Mouse (Mus musculus): ENCODE data around the gene Ripply1. TPM values are rescaled to one million over a fixed set of nuclear protein-coding genes. Genes with fewer than 3 reads are reported as not detected.

Ripply1 gene
- polyA plus RNA-seq, 1 experiment = not detected

DNA sequence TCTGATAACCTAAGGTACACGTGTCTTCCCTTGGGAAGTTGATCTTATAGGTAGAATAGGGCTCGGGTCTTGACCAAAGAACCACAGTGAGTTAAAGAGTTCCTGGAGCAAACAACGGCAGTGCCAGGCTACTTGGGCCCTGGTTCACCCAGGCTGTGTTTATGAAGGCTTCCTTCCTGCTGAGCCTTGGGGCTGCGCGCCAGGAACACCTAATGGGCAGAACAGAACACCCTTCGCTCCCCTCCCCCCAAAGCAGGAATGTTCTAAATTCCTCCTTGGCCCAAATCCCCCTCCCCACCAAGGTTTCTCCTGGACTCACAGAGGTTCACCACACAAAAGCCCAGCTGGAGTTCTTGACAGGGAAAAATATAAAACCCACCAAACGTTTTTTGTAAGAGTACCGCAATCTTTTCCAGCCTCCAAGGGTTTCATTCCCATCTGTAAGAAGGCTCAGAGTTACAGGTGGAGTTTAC, 18.3 kb upstream of the Ripply1 start, which contains the start of gene Cldn2:
Gene Cldn2 (plus strand): TSS at position 423 of the 473 bp plus-strand sequence.
- TF ChIP-seq POLR2A (IDR thresholded peaks at IDR 0.05; ENCODE audit: control insufficient read depth, low read depth, low read length) (no peak), CTCF (IDR thresholded peaks at IDR 0.05; ENCODE audit: control insufficient read depth, insufficient read depth, insufficient replicate concordance, low read depth, low read length) (no peak)
- Histone ChIP-seq H3K27me3 (ENCODE audit: control insufficient read depth, insufficient read depth, low read length) (no peaks in the 10 kb centered on the region), H3K4me1 (ENCODE audit: control insufficient read depth, insufficient read depth, low read length) (no peaks in the 10 kb centered on the region; the same call in 1 of the 2 replicates), H3K36me3 (ENCODE audit: control insufficient read depth, insufficient read depth, low read length) (no peaks in the 10 kb centered on the region), H3K27ac (ENCODE audit: control insufficient read depth, insufficient read depth, low read depth, low read length) (0 out of 2 replicates have a peak within 1 kb of the TSS, but pooled peaks have one; percentile 3), H3K4me3 (ENCODE audit: control insufficient read depth, low read depth, low read length) (peak within 1 kb of the TSS; percentile 36)

DNA sequence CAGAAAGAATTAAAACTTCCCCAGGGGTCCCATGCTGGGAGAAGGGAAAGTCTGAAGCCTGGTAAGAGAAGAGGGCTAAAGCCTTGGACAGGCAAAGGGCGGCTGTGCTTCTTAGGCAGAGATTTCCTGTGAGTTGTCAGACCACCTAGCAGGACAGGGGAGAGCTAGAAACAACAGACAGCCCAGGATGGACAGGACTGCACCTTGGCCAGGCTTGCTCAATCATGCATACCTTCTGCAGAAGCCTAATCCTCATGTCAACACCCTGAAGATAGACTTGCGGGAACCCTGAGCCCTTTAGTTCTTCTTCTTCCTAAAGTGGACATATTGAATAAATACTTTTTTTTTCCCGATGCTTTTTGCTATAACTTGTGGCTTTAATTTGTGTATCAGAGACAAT, 17.8 kb upstream of the Ripply1 start:
- Histone ChIP-seq H3K36me3 (ENCODE audit: control insufficient read depth, insufficient read depth, low read length) (no peaks in the 10 kb centered on the region), H3K27ac (ENCODE audit: control insufficient read depth, insufficient read depth, low read depth, low read length) (no peak overlapping the region), H3K4me1 (ENCODE audit: control insufficient read depth, insufficient read depth, low read length) (no peaks in the 10 kb centered on the region; the same call in 1 of the 2 replicates), H3K27me3 (ENCODE audit: control insufficient read depth, insufficient read depth, low read length) (no peaks in the 10 kb centered on the region), H3K4me3 (ENCODE audit: control insufficient read depth, low read depth, low read length) (no peak overlapping the region)
- TF ChIP-seq CTCF (IDR thresholded peaks at IDR 0.05; ENCODE audit: control insufficient read depth, insufficient read depth, insufficient replicate concordance, low read depth, low read length) (no peak), POLR2A (IDR thresholded peaks at IDR 0.05; ENCODE audit: control insufficient read depth, low read depth, low read length) (no peak)

DNA sequence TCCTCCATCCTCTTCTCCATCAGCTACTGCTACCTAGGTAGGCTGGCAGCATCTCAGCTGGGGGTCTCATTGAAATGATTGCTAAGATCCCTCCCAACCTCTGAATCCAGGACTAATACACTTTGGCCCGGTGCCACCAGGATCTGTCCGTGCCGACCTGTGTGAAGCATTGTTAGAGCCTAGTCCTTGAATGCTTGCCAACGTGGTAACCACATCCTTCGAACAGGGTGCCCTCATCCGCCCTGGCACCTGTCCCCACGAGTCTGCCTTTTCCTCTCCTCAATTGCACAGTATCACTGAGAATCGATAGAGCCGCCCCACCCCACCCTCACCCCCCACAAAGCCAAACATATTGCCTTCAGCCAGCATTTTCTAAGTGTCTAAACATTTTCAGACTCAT, 15.7 kb upstream of the Ripply1 start:
- H3K27ac ChIP-seq (ENCODE audit: control insufficient read depth, insufficient read depth, low read depth, low read length) = no peak overlapping the region

DNA sequence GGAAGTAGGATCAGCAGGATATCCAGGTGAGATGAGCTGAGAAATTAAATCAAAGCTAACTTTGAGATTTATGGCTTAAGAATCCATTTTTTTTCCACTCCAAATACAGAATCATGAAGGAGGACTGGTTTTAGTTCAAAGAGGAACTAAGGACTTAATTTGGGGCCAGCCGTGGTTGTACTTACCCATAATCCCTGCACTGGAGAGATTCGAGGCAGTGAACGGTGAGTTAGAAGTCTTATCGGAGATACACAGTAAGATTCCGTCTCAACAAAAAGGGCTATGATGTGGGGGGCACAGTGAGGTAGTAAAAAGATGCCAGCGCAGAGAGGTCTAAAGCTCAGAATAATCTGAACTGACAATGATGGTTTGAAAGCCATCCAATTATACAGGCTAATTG, 13.9 kb upstream of the Ripply1 start:
- Histone ChIP-seq H3K36me3 (ENCODE audit: control insufficient read depth, insufficient read depth, low read length) (no peaks in the 10 kb centered on the region), H3K4me3 (ENCODE audit: control insufficient read depth, low read depth, low read length) (no peak overlapping the region), H3K27me3 (ENCODE audit: control insufficient read depth, insufficient read depth, low read length) (no peaks in the 10 kb centered on the region), H3K27ac (ENCODE audit: control insufficient read depth, insufficient read depth, low read depth, low read length) (no peak overlapping the region), H3K4me1 (ENCODE audit: control insufficient read depth, insufficient read depth, low read length) (no peaks in the 10 kb centered on the region; the same call in 1 of the 2 replicates)
- no peak for TF ChIP-seq CTCF (IDR thresholded peaks at IDR 0.05; ENCODE audit: control insufficient read depth, insufficient read depth, insufficient replicate concordance, low read depth, low read length)
- TF ChIP-seq POLR2A (IDR thresholded peaks at IDR 0.05; ENCODE audit: control insufficient read depth, low read depth, low read length) = no peak

More for the DNA sequence above, 15.7 kb upstream of the Ripply1 start:
- no peaks in the 10 kb centered on the region for H3K36me3 ChIP-seq (ENCODE audit: control insufficient read depth, insufficient read depth, low read length)
- no peaks in the 10 kb centered on the region for H3K27me3 ChIP-seq (ENCODE audit: control insufficient read depth, insufficient read depth, low read length)
- no peak for TF ChIP-seq POLR2A (IDR thresholded peaks at IDR 0.05; ENCODE audit: control insufficient read depth, low read depth, low read length)
- no peak for TF ChIP-seq CTCF (IDR thresholded peaks at IDR 0.05; ENCODE audit: control insufficient read depth, insufficient read depth, insufficient replicate concordance, low read depth, low read length)
- H3K4me3 ChIP-seq (ENCODE audit: control insufficient read depth, low read depth, low read length) = no peak overlapping the region
- H3K4me1 ChIP-seq (ENCODE audit: control insufficient read depth, insufficient read depth, low read length) = no peaks in the 10 kb centered on the region; the same call in 1 of the 2 replicates

DNA sequence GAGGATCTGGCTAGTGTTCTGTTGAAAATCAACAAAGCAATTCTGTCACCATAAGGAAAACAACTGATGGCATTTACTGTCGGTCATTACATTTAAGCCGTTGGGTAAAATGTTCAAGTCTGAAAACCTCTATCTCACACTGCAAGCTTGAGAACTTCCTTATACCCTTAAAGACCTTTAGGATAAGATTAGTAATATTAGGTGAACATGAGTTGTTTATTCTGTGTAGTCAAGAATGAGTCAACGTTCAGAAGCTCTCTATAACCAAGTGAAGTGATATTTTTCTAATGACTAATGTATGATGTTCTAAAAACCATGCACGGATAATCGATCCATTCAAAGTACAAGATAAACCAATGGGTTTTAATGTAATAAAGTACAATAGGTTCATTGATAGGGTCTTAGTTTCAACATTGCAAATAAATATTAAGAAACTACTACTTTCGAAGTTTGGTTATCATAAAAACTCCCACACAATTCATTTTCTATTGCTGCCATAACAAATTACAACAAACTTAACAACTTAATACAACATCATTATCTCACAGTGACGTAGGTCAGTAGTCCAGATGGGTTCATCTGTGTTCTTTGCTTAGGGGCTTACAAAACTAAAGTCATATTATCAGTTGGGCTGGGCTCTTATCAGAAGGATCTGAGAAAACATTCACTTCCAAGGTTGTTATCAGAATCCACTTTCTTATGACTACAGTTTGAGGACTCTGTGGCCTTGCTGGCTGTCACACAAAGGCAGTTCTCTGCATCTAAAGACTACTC, 12.1 kb upstream of the Ripply1 start:
- Histone ChIP-seq H3K27me3 (ENCODE audit: control insufficient read depth, insufficient read depth, low read length) (no peaks in the 10 kb centered on the region), H3K36me3 (ENCODE audit: control insufficient read depth, insufficient read depth, low read length) (no peaks in the 10 kb centered on the region)

DNA sequence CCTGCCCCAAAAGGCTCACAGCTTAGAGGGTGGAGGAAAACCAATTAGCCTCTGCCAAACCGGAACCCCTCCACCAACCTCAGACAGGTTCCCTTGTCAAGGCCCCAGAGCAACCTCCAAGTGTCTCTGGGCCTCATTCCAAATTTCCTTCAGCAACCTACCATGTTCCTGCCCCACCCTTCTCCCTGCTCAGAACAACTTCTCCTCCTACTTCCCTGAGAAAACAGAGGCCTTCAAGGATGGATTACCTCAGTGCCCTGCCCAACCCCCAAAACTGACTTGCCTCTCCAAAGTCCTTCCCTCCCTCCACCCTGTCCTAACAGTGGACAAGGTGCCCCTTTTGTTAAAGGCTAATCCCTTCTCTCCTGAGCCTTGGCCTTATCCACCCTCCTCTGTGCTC, 3.6 kb upstream of the Ripply1 start:
- Histone ChIP-seq H3K27ac (ENCODE audit: control insufficient read depth, insufficient read depth, low read depth, low read length) (no peak overlapping the region), H3K4me3 (ENCODE audit: control insufficient read depth, low read depth, low read length) (no peak overlapping the region), H3K4me1 (ENCODE audit: control insufficient read depth, insufficient read depth, low read length) (no peaks in the 10 kb centered on the region), H3K27me3 (ENCODE audit: control insufficient read depth, insufficient read depth, low read length) (no peaks in the 10 kb centered on the region), H3K36me3 (ENCODE audit: control insufficient read depth, insufficient read depth, low read length) (no peaks in the 10 kb centered on the region)
- TF ChIP-seq CTCF (IDR thresholded peaks at IDR 0.05; ENCODE audit: control insufficient read depth, insufficient read depth, insufficient replicate concordance, low read depth, low read length) (no peak), POLR2A (IDR thresholded peaks at IDR 0.05; ENCODE audit: control insufficient read depth, low read depth, low read length) (no peak)

More for the DNA sequence above, 12.1 kb upstream of the Ripply1 start:
- Histone ChIP-seq H3K4me3 (ENCODE audit: control insufficient read depth, low read depth, low read length) (no peak overlapping the region), H3K27ac (ENCODE audit: control insufficient read depth, insufficient read depth, low read depth, low read length) (no peak overlapping the region), H3K4me1 (ENCODE audit: control insufficient read depth, insufficient read depth, low read length) (no peaks in the 10 kb centered on the region)
- TF ChIP-seq CTCF (IDR thresholded peaks at IDR 0.05; ENCODE audit: control insufficient read depth, insufficient read depth, insufficient replicate concordance, low read depth, low read length) (no peak), POLR2A (IDR thresholded peaks at IDR 0.05; ENCODE audit: control insufficient read depth, low read depth, low read length) (no peak)

DNA sequence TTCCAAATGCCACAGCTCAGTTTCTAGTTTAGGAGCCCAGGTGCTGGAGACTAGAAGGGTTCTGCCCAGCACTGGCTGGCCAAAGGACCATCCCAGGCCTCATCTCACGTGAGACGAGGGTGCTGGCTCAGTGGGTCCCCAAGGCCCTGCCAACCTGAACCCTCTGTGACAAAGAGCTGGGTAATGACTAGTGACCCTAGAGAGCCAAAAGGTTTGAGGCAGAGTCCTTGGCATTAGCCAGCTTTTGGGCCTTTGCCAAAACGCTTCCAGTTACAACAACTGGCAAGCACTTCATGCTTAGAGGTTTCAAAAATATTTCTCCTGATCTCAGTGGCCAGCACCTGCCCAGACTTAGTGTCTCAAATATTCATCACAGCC, 881 bp upstream of the Ripply1 start:
- no peaks in the 10 kb centered on the region for H3K4me1 ChIP-seq (ENCODE audit: control insufficient read depth, insufficient read depth, low read length)
- H3K4me3 ChIP-seq (ENCODE audit: control insufficient read depth, low read depth, low read length) = no peak overlapping the region
- H3K27ac ChIP-seq (ENCODE audit: control insufficient read depth, insufficient read depth, low read depth, low read length) = no peak overlapping the region
- no peaks in the 10 kb centered on the region for H3K27me3 ChIP-seq (ENCODE audit: control insufficient read depth, insufficient read depth, low read length)
- H3K36me3 ChIP-seq (ENCODE audit: control insufficient read depth, insufficient read depth, low read length) = no peaks in the 10 kb centered on the region
- no peak for TF ChIP-seq CTCF (IDR thresholded peaks at IDR 0.05; ENCODE audit: control insufficient read depth, insufficient read depth, insufficient replicate concordance, low read depth, low read length)
- no peak for TF ChIP-seq POLR2A (IDR thresholded peaks at IDR 0.05; ENCODE audit: control insufficient read depth, low read depth, low read length)

All from testis, adult 2 months (tissue).